Mouse (Mus musculus) embryo, embryonic 11.5 days (tissue): ENCODE data around the gene Mmp14.

Source experiments
- DNase-seq: peaks from one replicate; pipeline ENCODE4 v3.0.0-alpha.2; 2012; ENCODE audit warnings: low read depth, low spot score

Gene Mmp14

GRCm38 (mm10) chr14:54431334-54432077, at the start of gene Mmp14:
Mmp14 (plus strand) TSS chr14:54431612.
- peak; percentile 70 for DNase-seq

- DNase-seq: no peak
These were observed 49.6 kb upstream of the Mmp14 start for GRCm38 (mm10) chr14:54381816-54382215.

GRCm38 (mm10) chr14:54382641-54383040, 48.8 kb upstream of the Mmp14 start:
- no peak for DNase-seq

GRCm38 (mm10) chr14:54383355-54383771, 48.0 kb upstream of the Mmp14 start:
- no peak for DNase-seq

- DNase-seq: no peak
These were observed 47.0 kb upstream of the Mmp14 start for GRCm38 (mm10) chr14:54384396-54384795.

GRCm38 (mm10) chr14:54385968-54386618, 45.3 kb upstream of the Mmp14 start:
- no peak for DNase-seq

GRCm38 (mm10) chr14:54387546-54387945, 43.9 kb upstream of the Mmp14 start:
- no peak for DNase-seq

GRCm38 (mm10) chr14:54390843-54391242, 40.6 kb upstream of the Mmp14 start:
- no peak for DNase-seq

GRCm38 (mm10) chr14:54393794-54394193, 37.6 kb upstream of the Mmp14 start:
- no peak for DNase-seq

GRCm38 (mm10) chr14:54394309-54394708, 37.1 kb upstream of the Mmp14 start:
- DNase-seq: no peak

GRCm38 (mm10) chr14:54396685-54397084, 34.7 kb upstream of the Mmp14 start:
- DNase-seq: no peak

- no peak for DNase-seq
These were observed 33.4 kb upstream of the Mmp14 start for GRCm38 (mm10) chr14:54397872-54398527.

- DNase-seq: no peak
These were observed 32.9 kb upstream of the Mmp14 start for GRCm38 (mm10) chr14:54398528-54398916.

- DNase-seq: no peak
These were observed 32.5 kb upstream of the Mmp14 start for GRCm38 (mm10) chr14:54398921-54399382.

- no peak for DNase-seq
These were observed 29.7 kb upstream of the Mmp14 start for GRCm38 (mm10) chr14:54401723-54402122.

- DNase-seq: no peak
These were observed 22.9 kb upstream of the Mmp14 start for GRCm38 (mm10) chr14:54408336-54409056.

GRCm38 (mm10) chr14:54409057-54409645, 22.3 kb upstream of the Mmp14 start:
- DNase-seq: no peak

- DNase-seq: no peak
These were observed 21.2 kb upstream of the Mmp14 start for GRCm38 (mm10) chr14:54409980-54410810.

GRCm38 (mm10) chr14:54412000-54412576, 19.3 kb upstream of the Mmp14 start:
- DNase-seq: no peak

GRCm38 (mm10) chr14:54412629-54413170, 18.7 kb upstream of the Mmp14 start:
- no peak for DNase-seq
